Mouse (Mus musculus) liver, postnatal 0 days (tissue): ENCODE results near the gene Ggt5. TPM values are rescaled to one million over a fixed set of nuclear protein-coding genes. Genes with fewer than 3 reads are reported as not detected.
A peak's percentile ranks its signal among the peaks of the same experiment; 100 is the strongest.

Source experiments
- ATAC-seq: fragments of 200-750 bp; cut with Nextera tagmentation; 2 replicates; pipeline ENCODE4 v1.8.0; 2017; ENCODE audit warnings: mild to moderate bottlenecking, moderate library complexity
- DNase-seq: peaks from one replicate; pipeline ENCODE4 v3.0.0-alpha.2; 2016
- H3K27ac ChIP-seq: fragments of 300-500 bp; sonication (generic); 2 replicates; pipeline ENCODE4 v1.5.1; 2014; ENCODE audit warnings: antibody characterized with exemption, moderate library complexity, mild to moderate bottlenecking, low read depth
- H3K27me3 ChIP-seq: fragments of 300-500 bp; sonication (generic); 2 replicates; pipeline ENCODE4 v1.6.1; 2014; ENCODE audit warnings: low read length, control low read depth, mixed read lengths; ENCODE audit not compliant: insufficient read depth
- H3K36me3 ChIP-seq: fragments of 300-500 bp; sonication (generic); replicated peaks from 2 replicates; pipeline ENCODE4 v1.6.1; 2014; ENCODE audit warnings: mild to moderate bottlenecking, control low read depth, low read length, moderate library complexity, mixed read lengths; ENCODE audit not compliant: insufficient read depth
- H3K4me1 ChIP-seq: fragments of 300-500 bp; sonication (generic); 2 replicates; pipeline ENCODE4 v1.6.1; 2014; ENCODE audit warnings: antibody characterized with exemption, mild to moderate bottlenecking, control low read depth; ENCODE audit not compliant: insufficient read depth
- H3K4me2 ChIP-seq: fragments of 300-500 bp; sonication (generic); 2 replicates; pipeline ENCODE4 v1.6.1; 2014; ENCODE audit warnings: low read depth, mild to moderate bottlenecking, low read length, moderate library complexity, mixed read lengths
- H3K4me3 ChIP-seq: fragments of 300-500 bp; sonication (generic); 2 replicates; pipeline ENCODE4 v1.5.1; 2014; ENCODE audit warnings: low read depth, low read length
- H3K9ac ChIP-seq: fragments of 300-500 bp; sonication (generic); replicated peaks from 2 replicates; pipeline ENCODE4 v1.6.1; 2014; ENCODE audit warnings: mild to moderate bottlenecking, moderate library complexity
- H3K9me3 ChIP-seq: fragments of 300-500 bp; sonication (generic); 2 replicates; pipeline ENCODE4 v1.6.1; 2016; ENCODE audit warnings: mild to moderate bottlenecking, control low read depth, low read length, mixed read lengths
- CTCF ChIP-seq: sonication (generic); IDR thresholded peaks from 2 replicates; pipeline ENCODE4 v1.5.1; 2016; ENCODE audit warnings: antibody characterized with exemption, low read depth
- EP300 ChIP-seq: IDR thresholded peaks from 2 replicates; pipeline ENCODE4 v1.6.1; 2016; ENCODE audit warnings: antibody characterized with exemption, low read depth, mild to moderate bottlenecking
- WGBS: fragments of 180-500 bp; shearing (Covaris S2); extraction: QIAGEN DNeasy Blood & Tissue Kit; methylation state at CpG from one replicate; pipeline ENCODE4 v1.1.7; 2014; ENCODE audit not compliant: insufficient replicate concordance; 5-methylcytosine and 5-hydroxymethylcytosine counted together
- polyA plus RNA-seq: library from polyadenylated mRNA; unstranded; fragments of >200 nt; fragmentation: Nextera tagmentation; extraction: Ambion mirVana; gene quantifications from 2 replicates; pipeline ENCODE4 v1.2.1, GENCODE M21; 2015

Gene Ggt5
- polyA plus RNA-seq, 1 experiment from 2014 or later, result 1.4 TPM

DNA sequence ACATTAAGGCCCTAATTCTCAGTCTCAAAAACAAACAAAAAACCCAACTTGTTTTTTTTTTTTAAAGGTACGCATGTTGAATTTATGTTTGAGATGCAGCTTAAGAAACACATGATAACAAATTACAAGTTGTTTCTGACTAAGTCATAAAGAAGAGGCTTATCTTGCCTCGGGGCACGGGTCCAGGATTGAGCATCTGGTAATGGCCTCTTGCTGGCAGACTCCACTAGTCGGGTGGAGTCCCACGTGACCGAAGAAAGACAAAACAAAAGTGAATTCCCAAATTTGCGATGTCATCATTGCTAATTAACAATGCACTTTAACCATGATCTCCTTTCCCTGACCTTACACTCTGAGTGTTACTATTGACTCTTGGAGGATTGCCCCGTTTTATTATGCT, 6.8 kb downstream of the Ggt5 start:
- Histone ChIP-seq H3K4me2 (no peak overlapping the region), H3K27me3 (no peaks in the 10 kb centered on the region), H3K4me1 (peaks cover 3% of the 10 kb centered on the region; the same call in 1 of the 2 replicates), H3K9ac (no peak overlapping the region), H3K4me3 (no peak overlapping the region), H3K9me3 (no peaks in the 10 kb centered on the region; the same call in 1 of the 2 replicates), H3K36me3 (no peaks in the 10 kb centered on the region), H3K27ac (no peak overlapping the region)
- no peak for DNase-seq
- TF ChIP-seq CTCF (no peak), EP300 (no peak)
- 71% methylated on average over 8 of the region's 8 CpGs for WGBS
- ATAC-seq, result no peak

DNA sequence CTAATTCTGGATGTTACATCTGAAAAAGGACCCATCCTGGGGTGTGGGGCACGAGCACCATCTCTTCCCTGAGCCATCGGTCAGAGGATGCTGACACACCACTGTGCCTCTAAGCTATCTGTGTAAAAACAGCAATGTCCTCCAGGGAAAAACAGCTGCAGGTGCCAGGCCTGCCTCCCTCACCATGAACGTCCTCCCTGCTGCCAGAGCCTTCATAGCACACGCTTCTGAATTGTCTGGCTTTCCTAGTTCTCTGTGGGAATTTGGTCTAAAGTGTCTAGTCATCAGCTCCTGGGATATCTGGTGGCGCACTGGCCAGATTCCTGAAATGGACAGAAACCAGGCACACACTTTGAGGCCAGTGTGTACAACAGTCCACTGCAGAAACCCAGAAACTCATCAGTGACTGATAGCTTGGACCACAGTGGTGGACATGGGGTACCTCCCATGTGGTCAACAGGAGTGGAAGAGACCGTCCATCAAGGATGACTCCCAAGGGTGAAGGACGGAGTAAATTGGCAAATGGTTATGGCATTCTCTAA, 11.1 kb downstream of the Ggt5 start:
- WGBS, result 77% methylated on average over 7 of the region's 7 CpGs
- no peak for TF ChIP-seq EP300
- no peak for TF ChIP-seq CTCF
- H3K4me1 ChIP-seq, result no peaks in the 10 kb centered on the region
- H3K4me3 ChIP-seq, result no peak overlapping the region
- no peak overlapping the region for H3K4me2 ChIP-seq
- H3K36me3 ChIP-seq, result no peaks in the 10 kb centered on the region
- no peaks in the 10 kb centered on the region; the same call in 1 of the 2 replicates for H3K9me3 ChIP-seq
- no peak overlapping the region for H3K9ac ChIP-seq
- no peak for ATAC-seq
- no peaks in the 10 kb centered on the region for H3K27me3 ChIP-seq
- H3K27ac ChIP-seq, result no peak overlapping the region
- DNase-seq, result no peak

DNA sequence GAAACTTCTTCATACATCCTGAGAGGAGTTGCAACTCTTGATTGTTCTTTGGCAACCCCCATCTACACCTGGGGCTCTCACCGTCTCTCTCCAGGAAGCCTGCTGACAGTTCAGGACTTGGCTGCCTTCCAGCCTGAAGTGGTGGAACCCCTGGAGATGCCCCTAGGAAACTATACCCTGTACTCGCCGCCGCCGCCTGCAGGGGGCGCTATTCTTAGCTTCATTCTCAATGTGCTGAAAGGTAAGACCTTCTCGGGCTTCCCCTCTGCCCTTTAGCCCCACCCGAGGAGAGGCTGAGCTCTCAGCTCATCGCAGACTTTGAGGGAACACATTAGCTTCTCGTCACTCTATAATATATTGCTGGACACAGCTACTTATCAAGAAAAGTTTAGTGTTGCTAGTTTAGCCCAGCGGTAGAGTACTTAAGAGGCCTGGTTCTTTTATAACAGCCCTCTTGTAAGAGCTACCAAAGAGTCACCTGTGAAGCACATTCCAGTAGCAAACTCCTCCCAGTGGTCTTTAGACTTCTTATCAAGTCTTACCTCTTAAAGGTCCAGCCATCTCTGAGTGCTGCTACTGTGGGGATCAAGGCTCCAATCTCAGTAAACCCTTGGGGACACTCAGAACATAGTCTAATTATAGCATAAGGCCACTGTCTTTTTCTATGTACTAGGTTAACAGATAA, 16.2 kb downstream of the Ggt5 start:
- no peak overlapping the region for H3K9ac ChIP-seq
- no peak overlapping the region for H3K4me2 ChIP-seq
- DNase-seq (peak; percentile 39), ATAC-seq (no peak)
- no peaks in the 10 kb centered on the region for H3K36me3 ChIP-seq
- H3K4me3 ChIP-seq, result no peak overlapping the region
- no peaks in the 10 kb centered on the region for H3K4me1 ChIP-seq
- no peaks in the 10 kb centered on the region for H3K27me3 ChIP-seq
- TF ChIP-seq EP300, result no peak
- TF ChIP-seq CTCF, result peak; percentile 58
- H3K9me3 ChIP-seq, result no peaks in the 10 kb centered on the region
- no peak overlapping the region for H3K27ac ChIP-seq
- 37% methylated on average over 11 of the region's 11 CpGs for WGBS

DNA sequence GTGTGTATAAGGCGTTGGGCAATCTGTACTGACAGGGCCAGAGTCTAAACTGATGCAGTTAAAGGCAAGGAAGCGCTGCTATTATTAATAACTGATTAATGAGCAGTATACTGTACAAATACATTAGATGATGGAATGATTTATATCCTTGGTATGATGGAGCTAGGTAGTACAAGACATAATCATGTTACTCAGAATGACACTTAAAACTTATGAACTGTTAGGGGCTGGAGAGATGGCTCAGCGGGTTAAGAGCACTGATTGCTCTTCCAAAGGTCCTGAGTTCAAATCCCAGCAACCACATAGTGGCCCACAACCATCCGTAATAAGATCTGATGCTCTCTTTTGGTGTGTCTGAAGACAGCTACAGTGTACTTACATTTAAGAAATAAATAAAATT, 18.1 kb downstream of the Ggt5 start:
- H3K4me1 ChIP-seq, result no peaks in the 10 kb centered on the region
- DNase-seq (no peak), ATAC-seq (no peak)
- H3K4me2 ChIP-seq, result no peak overlapping the region
- no peak overlapping the region for H3K9ac ChIP-seq
- H3K4me3 ChIP-seq, result no peak overlapping the region
- no peaks in the 10 kb centered on the region for H3K9me3 ChIP-seq
- TF ChIP-seq CTCF (no peak), EP300 (no peak)
- WGBS, result 81% methylated on average over 4 of the region's 4 CpGs
- H3K27ac ChIP-seq, result no peak overlapping the region
- H3K27me3 ChIP-seq, result no peaks in the 10 kb centered on the region
- H3K36me3 ChIP-seq, result no peaks in the 10 kb centered on the region

DNA sequence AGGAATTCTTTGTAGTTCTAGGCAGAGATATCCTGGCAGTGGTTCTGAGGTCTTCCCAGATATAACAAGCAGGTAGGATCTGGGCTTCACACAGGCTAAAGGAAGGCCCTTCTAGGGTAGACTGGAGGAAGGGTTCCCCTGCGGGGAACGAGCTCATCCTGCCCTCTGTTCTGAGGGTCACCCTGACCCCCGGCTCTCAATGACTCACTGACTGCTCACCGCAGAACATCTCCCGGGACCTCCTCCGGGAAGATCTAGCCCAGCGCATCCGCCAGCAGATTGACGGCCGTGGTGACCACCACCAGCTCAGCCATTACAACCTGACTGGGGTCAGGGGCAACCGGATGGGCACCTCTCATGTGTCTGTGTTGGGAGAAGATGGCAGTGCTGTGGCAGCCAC, 19.8 kb downstream of the Ggt5 start:
- Histone ChIP-seq H3K4me1 (no peaks in the 10 kb centered on the region), H3K9me3 (no peaks in the 10 kb centered on the region), H3K27me3 (no peaks in the 10 kb centered on the region), H3K4me3 (no peak overlapping the region), H3K36me3 (no peaks in the 10 kb centered on the region), H3K27ac (no peak overlapping the region), H3K9ac (no peak overlapping the region), H3K4me2 (no peak overlapping the region)
- 87% methylated on average over 11 of the region's 11 CpGs for WGBS
- DNase-seq (no peak), ATAC-seq (no peak)
- TF ChIP-seq EP300, result no peak
- no peak for TF ChIP-seq CTCF

DNA sequence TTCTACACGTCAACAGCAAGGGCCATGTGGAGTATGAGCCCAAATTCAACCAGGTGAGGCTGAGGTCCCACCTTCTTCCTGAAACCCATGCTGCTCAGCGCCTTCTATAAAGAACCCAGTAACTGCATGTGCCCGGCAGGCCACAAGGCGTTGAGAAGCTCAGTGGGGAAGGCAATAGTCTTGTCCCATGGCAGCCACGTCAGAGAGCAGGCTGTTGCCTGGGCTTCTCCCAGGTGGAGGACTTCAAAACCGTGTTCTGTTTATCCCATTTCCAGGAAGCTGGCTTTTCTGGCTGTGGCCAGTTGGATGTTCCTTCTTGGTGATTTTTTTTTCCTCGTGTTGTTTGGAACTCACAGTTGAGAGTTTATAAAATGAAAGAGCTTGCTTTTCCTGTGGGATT, 21.3 kb downstream of the Ggt5 start:
- ATAC-seq (no peak), DNase-seq (no peak)
- Histone ChIP-seq H3K27ac (no peak overlapping the region), H3K27me3 (no peaks in the 10 kb centered on the region), H3K4me2 (no peak overlapping the region), H3K36me3 (no peaks in the 10 kb centered on the region), H3K9me3 (no peaks in the 10 kb centered on the region), H3K4me3 (no peak overlapping the region), H3K9ac (no peak overlapping the region), H3K4me1 (no peaks in the 10 kb centered on the region)
- TF ChIP-seq EP300 (no peak), CTCF (no peak)
- WGBS, result 52% methylated on average over 7 of the region's 7 CpGs
